In genomic region chr3:32708368-32709231, GRCm38 (mm10) we compare ENCODE assay signal across 8 mouse cellular contexts. TPM values are rescaled to one million over a fixed set of nuclear protein-coding genes. Genes with fewer than 3 reads are reported as not detected.
DNase-seq lines count a peak whose midpoint lies in the region; ATAC-seq lines count a peak whose summit lies in the region.

No protein-coding gene starts in this region.

- peaks cover 0 to 10% of the 10 kb centered on the region in 2 experiments; a peak in 3 of 4 replicates for H3K4me1 ChIP-seq in heart, embryonic 14.5 days (ENCODE audit: control insufficient read depth in 2 of 2, insufficient read depth in 2 of 2, low read length in 2 of 2)
- H3K4me1 ChIP-seq in liver, embryonic 13.5 days (replicated peaks) = peaks cover 29% of the 10 kb centered on the region
- peaks cover 6% of the 10 kb centered on the region; the same call in 1 of the 2 replicates for H3K4me1 ChIP-seq in stomach, embryonic 16.5 days (ENCODE audit: control insufficient read depth, insufficient read depth, low read length)

- H3K9me3 ChIP-seq in heart, embryonic 14.5 days (ENCODE audit: control insufficient read depth, low read length) = no peaks in the 10 kb centered on the region
- no peaks in the 10 kb centered on the region for H3K9me3 ChIP-seq in liver, embryonic 13.5 days (replicated peaks)
- H3K9me3 ChIP-seq in stomach, embryonic 16.5 days (replicated peaks; ENCODE audit: control insufficient read depth, low read length) = no peaks in the 10 kb centered on the region

- peaks cover 20% of the 10 kb centered on the region for H3K36me3 ChIP-seq in heart, embryonic 14.5 days (ENCODE audit: control insufficient read depth, insufficient read depth, low read length)
- H3K36me3 ChIP-seq in liver, embryonic 13.5 days = peaks cover 24% of the 10 kb centered on the region
- H3K36me3 ChIP-seq in stomach, embryonic 16.5 days (ENCODE audit: control insufficient read depth, insufficient read depth, low read length) = peaks cover 10% of the 10 kb centered on the region; the same call in 1 of the 2 replicates

- DNase-seq in c-Kit-negative CD71-positive TER-119-positive erythroid progenitor cells, embryonic 14.5 days (ENCODE audit: low read depth, low spot score) = peak; percentile 97
- peak; percentile 98 for DNase-seq in fibroblast of lung, adult 2 months (ENCODE audit: low read depth)
- DNase-seq in kidney, postnatal 14 days = peak; percentile 99
- peak; percentile 95 for DNase-seq in liver, embryonic 13.5 days
- peak; percentile 98 for DNase-seq in neural tube, embryonic 10.5 days (ENCODE audit: extremely low spot score, low spot score)

- peak overlapping the region; percentile 87 for H3K4me2 ChIP-seq in heart, embryonic 14.5 days (ENCODE audit: low read length)
- peak overlapping the region; percentile 82 for H3K4me2 ChIP-seq in liver, embryonic 13.5 days
- H3K4me2 ChIP-seq in stomach, embryonic 16.5 days (ENCODE audit: low read depth, low read length) = peak overlapping the region; percentile 82

- peak overlapping the region; percentile 77 to 96 for H3K4me3 ChIP-seq in heart, embryonic 14.5 days (ENCODE audit: control insufficient read depth in 1 of 2, insufficient read depth in 1 of 2, low read depth in 1 of 2, low read length in 2 of 2)
- peak overlapping the region; percentile 99 for H3K4me3 ChIP-seq in liver, embryonic 13.5 days (replicated peaks)
- peak overlapping the region; percentile 100 for H3K4me3 ChIP-seq in stomach, embryonic 16.5 days (replicated peaks; ENCODE audit: low read length)

- WGBS in heart, embryonic 14.5 days = under 1% methylated on average over 89 of the region's 90 CpGs
- WGBS in liver, embryonic 13.5 days (ENCODE audit: insufficient replicate concordance) = under 1% methylated on average over 90 of the region's 90 CpGs
- WGBS in stomach, embryonic 16.5 days = under 1% methylated on average over 90 of the region's 90 CpGs

- H3K27me3 ChIP-seq in heart, embryonic 14.5 days (ENCODE audit: control insufficient read depth, insufficient read depth, low read length) = no peaks in the 10 kb centered on the region
- H3K27me3 ChIP-seq in liver, embryonic 13.5 days = no peaks in the 10 kb centered on the region
- H3K27me3 ChIP-seq in stomach, embryonic 16.5 days (ENCODE audit: control insufficient read depth, insufficient read depth, low read length) = no peaks in the 10 kb centered on the region

- H3K27ac ChIP-seq in heart, embryonic 14.5 days (replicated peaks in 1 of 2; ENCODE audit: control insufficient read depth in 1 of 2, insufficient read depth in 1 of 2, low read depth in 2 of 2, low read length in 2 of 2) = peak overlapping the region; percentile 78 to 91
- H3K27ac ChIP-seq in liver, embryonic 13.5 days = peak overlapping the region; percentile 89
- peak overlapping the region; percentile 91 for H3K27ac ChIP-seq in stomach, embryonic 16.5 days (ENCODE audit: low read length)

- peak overlapping the region; percentile 95 for H3K9ac ChIP-seq in heart, embryonic 14.5 days (ENCODE audit: low read length)
- H3K9ac ChIP-seq in liver, embryonic 13.5 days = peak overlapping the region; percentile 97
- peak overlapping the region; percentile 95 for H3K9ac ChIP-seq in stomach, embryonic 16.5 days (ENCODE audit: low read length)

- ATAC-seq in CD4-positive, CD25-positive, alpha-beta regulatory T cell, adult 4 months = peak; percentile 93
- ATAC-seq in heart, embryonic 14.5 days (ENCODE audit: insufficient number of reproducible peaks, insufficient read depth, low FRiP score, low read depth) = peak; percentile 99
- peak; percentile 98 for ATAC-seq in liver, embryonic 13.5 days (ENCODE audit: low read depth)
- ATAC-seq in stomach, embryonic 16.5 days (ENCODE audit: insufficient read depth, low FRiP score) = peak; percentile 100

RNA-seq across cellular contexts. Expression of gene Actl6a, which starts 2.5 kb away (rescaled TPM):
- polyA plus RNA-seq in CD4-positive, CD25-positive, alpha-beta regulatory T cell, adult 4 months (2017; shearing (Covaris generic)) = 10 to 100 TPM; 85.8 to 96.2 TPM
- 83.9 and 89.5 TPM in 2 replicates for polyA plus RNA-seq in heart, embryonic 14.5 days (2014; fragmentation: Nextera tagmentation; extraction: Ambion mirVana)
- 113 and 127 TPM in 2 replicates for polyA plus RNA-seq in liver, embryonic 13.5 days (2015; fragmentation: Nextera tagmentation; extraction: Ambion mirVana)
- 120 TPM in 2 replicates for polyA plus RNA-seq in stomach, embryonic 16.5 days (2015; fragmentation: Nextera tagmentation; extraction: Ambion mirVana)

RNA-seq across cellular contexts. Expression of gene Ndufb5, which starts 28.2 kb away (rescaled TPM):
- polyA plus RNA-seq in CD4-positive, CD25-positive, alpha-beta regulatory T cell, adult 4 months (2017; shearing (Covaris generic)) = 100 to 1,000 TPM; 219 to 273 TPM
- polyA plus RNA-seq in heart, embryonic 14.5 days (2014; fragmentation: Nextera tagmentation; extraction: Ambion mirVana) = 643 and 662 TPM in 2 replicates
- polyA plus RNA-seq in liver, embryonic 13.5 days (2015; fragmentation: Nextera tagmentation; extraction: Ambion mirVana) = 172 and 175 TPM in 2 replicates
- polyA plus RNA-seq in stomach, embryonic 16.5 days (2015; fragmentation: Nextera tagmentation; extraction: Ambion mirVana) = 268 and 316 TPM in 2 replicates

RNA-seq across cellular contexts. Expression of gene Mrpl47, which starts 28.8 kb away (rescaled TPM):
- polyA plus RNA-seq in CD4-positive, CD25-positive, alpha-beta regulatory T cell, adult 4 months (2017; shearing (Covaris generic)) = 10 to 100 TPM; 17.0 to 23.7 TPM
- 30.2 and 34.3 TPM in 2 replicates for polyA plus RNA-seq in heart, embryonic 14.5 days (2014; fragmentation: Nextera tagmentation; extraction: Ambion mirVana)
- 29.7 and 31.9 TPM in 2 replicates for polyA plus RNA-seq in liver, embryonic 13.5 days (2015; fragmentation: Nextera tagmentation; extraction: Ambion mirVana)
- 26.4 and 28.1 TPM in 2 replicates for polyA plus RNA-seq in stomach, embryonic 16.5 days (2015; fragmentation: Nextera tagmentation; extraction: Ambion mirVana)

Comparison
In these comparisons a context has a peak if more than half of its experiments do, and no peak if none do; other contexts are left out.
1. Peak in every context shown above with its lines: DNase-seq, ATAC-seq, H3K4me3 ChIP-seq and H3K27ac ChIP-seq.